Mouse (Mus musculus) stomach, embryonic 16.5 days (tissue): ENCODE results near the gene Abcb9. TPM values are rescaled to one million over a fixed set of nuclear protein-coding genes. Genes with fewer than 3 reads are reported as not detected.

ENCODE experiments used
- ATAC-seq: fragments of 200-750 bp; cut with Nextera tagmentation; 2 replicates; pipeline ENCODE4 v1.8.0; 2017; ENCODE audit warnings: moderate number of reproducible peaks, moderate TSS enrichment; ENCODE audit not compliant: insufficient read depth, low FRiP score
- H3K27ac ChIP-seq: fragments of 300-500 bp; sonication (generic); 2 replicates; pipeline ENCODE4 v1.5.1; 2014; ENCODE audit warnings: low read length
- H3K27me3 ChIP-seq: fragments of 300-500 bp; sonication (generic); 2 replicates; pipeline ENCODE4 v1.6.1; 2014; ENCODE audit warnings: low read length, control low read depth, mixed read lengths; ENCODE audit not compliant: control insufficient read depth, insufficient read depth
- H3K36me3 ChIP-seq: fragments of 300-500 bp; sonication (generic); 2 replicates; pipeline ENCODE4 v1.6.1; 2014; ENCODE audit warnings: low read length; ENCODE audit not compliant: control insufficient read depth, insufficient read depth
- H3K4me1 ChIP-seq: fragments of 300-500 bp; sonication (generic); 2 replicates; pipeline ENCODE4 v1.6.1; 2014; ENCODE audit warnings: low read length, control low read depth, mixed read lengths; ENCODE audit not compliant: control insufficient read depth, insufficient read depth
- H3K4me2 ChIP-seq: fragments of 300-500 bp; sonication (generic); 2 replicates; pipeline ENCODE4 v1.6.1; 2014; ENCODE audit warnings: low read depth, low read length, mixed read lengths
- H3K4me3 ChIP-seq: fragments of 300-500 bp; sonication (generic); replicated peaks from 2 replicates; pipeline ENCODE4 v1.5.1; 2014; ENCODE audit warnings: mild to moderate bottlenecking, low read length
- H3K9ac ChIP-seq: fragments of 300-500 bp; sonication (generic); 2 replicates; pipeline ENCODE4 v1.6.1; 2014; ENCODE audit warnings: low read length
- H3K9me3 ChIP-seq: fragments of 300-500 bp; sonication (generic); replicated peaks from 2 replicates; pipeline ENCODE4 v1.6.1; 2016; ENCODE audit warnings: low read length, control low read depth; ENCODE audit not compliant: control insufficient read depth
- WGBS: fragments of 180-500 bp; shearing (Covaris S2); extraction: QIAGEN DNeasy Blood & Tissue Kit; methylation state at CpG from one replicate; pipeline ENCODE4 v1.1.7; 2014; 5-methylcytosine and 5-hydroxymethylcytosine counted together
- polyA plus RNA-seq: library from polyadenylated mRNA; unstranded; fragments of >200 nt; fragmentation: Nextera tagmentation; extraction: Ambion mirVana; gene quantifications from 2 replicates; pipeline ENCODE4 v1.2.1, GENCODE M21; 2015

Abcb9 gene
- polyA plus RNA-seq, 1 experiment from 2014 or later = 3.2 TPM

DNA sequence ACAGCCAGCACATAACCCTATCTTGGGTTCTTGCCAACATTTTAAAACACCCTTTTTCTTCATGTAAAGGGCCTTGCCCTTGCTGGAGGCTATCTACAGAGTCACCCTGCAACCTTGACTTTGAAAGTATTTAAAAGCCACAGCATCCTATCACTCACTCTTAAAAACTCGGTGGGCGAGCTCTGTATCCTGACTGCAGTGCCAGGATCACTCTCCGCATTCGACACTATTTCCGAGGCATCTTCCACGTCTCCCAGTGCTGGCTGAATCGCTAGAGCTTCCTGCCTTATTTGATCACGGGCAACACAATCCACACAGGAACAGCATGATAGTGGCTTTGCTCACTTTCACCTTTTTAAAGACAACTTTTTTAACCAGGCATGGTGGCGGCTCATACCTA lies 77.7 kb downstream of the Abcb9 start:
- Histone ChIP-seq H3K36me3 (no peaks in the 10 kb centered on the region; the same call in 1 of the 2 replicates), H3K9me3 (no peaks in the 10 kb centered on the region), H3K4me3 (no peak overlapping the region), H3K9ac (no peak overlapping the region), H3K4me2 (no peak overlapping the region), H3K4me1 (peaks cover 55% of the 10 kb centered on the region), H3K27ac (no peak overlapping the region), H3K27me3 (no peaks in the 10 kb centered on the region)
- WGBS = 72% methylated on average over 9 of the region's 9 CpGs
- ATAC-seq = no peak

- Histone ChIP-seq H3K9me3 (no peaks in the 10 kb centered on the region), H3K27me3 (no peaks in the 10 kb centered on the region), H3K4me3 (no peak overlapping the region), H3K27ac (0 out of 2 replicates have a peak overlapping the region, but pooled peaks have one; percentile 2), H3K9ac (no peak overlapping the region), H3K4me2 (no peak overlapping the region), H3K36me3 (no peaks in the 10 kb centered on the region), H3K4me1 (peaks cover 71% of the 10 kb centered on the region)
- peak; percentile 34; the same call in 1 of the 2 replicates for ATAC-seq
- 66% methylated on average over 7 of the region's 7 CpGs for WGBS
Observed at GRCm38 (mm10) chr5:124016291-124016821, 79.2 kb downstream of the Abcb9 start.

- Histone ChIP-seq H3K27me3 (no peaks in the 10 kb centered on the region), H3K4me2 (no peak overlapping the region), H3K36me3 (no peaks in the 10 kb centered on the region), H3K4me3 (no peak overlapping the region), H3K9me3 (no peaks in the 10 kb centered on the region), H3K4me1 (peaks cover 77% of the 10 kb centered on the region), H3K9ac (no peak overlapping the region), H3K27ac (no peak overlapping the region)
- ATAC-seq = no peak
- WGBS = 54% methylated on average over 2 of the region's 2 CpGs
Observed at GRCm38 (mm10) chr5:124015727-124016126, 79.9 kb downstream of the Abcb9 start.

- peak overlapping the region; percentile 69 for H3K27ac ChIP-seq
- peaks cover 82% of the 10 kb centered on the region for H3K4me1 ChIP-seq
- 0 out of 2 replicates have a peak overlapping the region, but pooled peaks have one; percentile 2 for H3K4me3 ChIP-seq
- peak overlapping the region; percentile 19; the same call in 1 of the 2 replicates for H3K4me2 ChIP-seq
- ATAC-seq = no peak
- no peaks in the 10 kb centered on the region for H3K9me3 ChIP-seq
- H3K27me3 ChIP-seq = no peaks in the 10 kb centered on the region
- H3K9ac ChIP-seq = peak overlapping the region; percentile 46
- WGBS = 38% methylated on average over 11 of the region's 11 CpGs
- H3K36me3 ChIP-seq = peaks cover 4% of the 10 kb centered on the region; the same call in 1 of the 2 replicates
Observed at GRCm38 (mm10) chr5:124014791-124015251, 80.8 kb downstream of the Abcb9 start.

- Histone ChIP-seq H3K9me3 (no peaks in the 10 kb centered on the region), H3K36me3 (peaks cover 5% of the 10 kb centered on the region), H3K4me2 (no peak overlapping the region), H3K27me3 (no peaks in the 10 kb centered on the region), H3K4me3 (no peak overlapping the region), H3K9ac (no peak overlapping the region), H3K27ac (no peak overlapping the region), H3K4me1 (peaks cover 78% of the 10 kb centered on the region)
- ATAC-seq = no peak
- 82% methylated on average over 3 of the region's 3 CpGs for WGBS
Observed at GRCm38 (mm10) chr5:124014180-124014579, 81.4 kb downstream of the Abcb9 start.

DNA sequence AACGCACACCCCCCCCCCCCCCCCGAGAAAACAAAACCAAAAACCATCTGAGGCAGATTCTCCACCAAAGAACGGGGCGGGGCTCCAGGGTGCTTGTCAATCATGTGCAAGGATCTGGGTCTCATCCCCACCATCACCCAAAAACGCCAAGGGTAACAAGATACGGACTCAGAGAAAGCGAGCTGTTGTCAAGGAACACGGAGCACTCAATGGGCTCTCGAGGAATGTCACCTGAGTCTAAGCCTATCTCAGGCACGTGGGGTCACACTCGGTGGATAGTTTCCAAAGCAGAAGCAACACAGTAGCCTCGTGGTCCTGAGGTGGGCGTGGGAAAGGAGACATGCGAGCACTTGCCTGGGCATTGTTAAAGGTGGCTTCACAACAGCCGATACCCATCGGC lies 81.9 kb downstream of the Abcb9 start:
- 81% methylated on average over 16 of the region's 16 CpGs for WGBS
- ATAC-seq = no peak
- Histone ChIP-seq H3K4me2 (no peak overlapping the region), H3K4me1 (peaks cover 73% of the 10 kb centered on the region), H3K36me3 (peaks cover 9% of the 10 kb centered on the region), H3K9me3 (no peaks in the 10 kb centered on the region), H3K9ac (no peak overlapping the region), H3K4me3 (no peak overlapping the region), H3K27me3 (no peaks in the 10 kb centered on the region), H3K27ac (no peak overlapping the region)

- H3K9ac ChIP-seq = 0 out of 2 replicates have a peak overlapping the region, but pooled peaks have one; percentile 38
- H3K27ac ChIP-seq = peak overlapping the region; percentile 90; the same call in 1 of the 2 replicates
- no peaks in the 10 kb centered on the region for H3K27me3 ChIP-seq
- peaks cover 9% of the 10 kb centered on the region for H3K36me3 ChIP-seq
- no peak overlapping the region for H3K4me2 ChIP-seq
- no peak for ATAC-seq
- no peak overlapping the region for H3K4me3 ChIP-seq
- WGBS = 71% methylated on average over 10 of the region's 10 CpGs
- H3K9me3 ChIP-seq = no peaks in the 10 kb centered on the region
- H3K4me1 ChIP-seq = peaks cover 67% of the 10 kb centered on the region
Observed at GRCm38 (mm10) chr5:124012885-124013284, 82.7 kb downstream of the Abcb9 start.

DNA sequence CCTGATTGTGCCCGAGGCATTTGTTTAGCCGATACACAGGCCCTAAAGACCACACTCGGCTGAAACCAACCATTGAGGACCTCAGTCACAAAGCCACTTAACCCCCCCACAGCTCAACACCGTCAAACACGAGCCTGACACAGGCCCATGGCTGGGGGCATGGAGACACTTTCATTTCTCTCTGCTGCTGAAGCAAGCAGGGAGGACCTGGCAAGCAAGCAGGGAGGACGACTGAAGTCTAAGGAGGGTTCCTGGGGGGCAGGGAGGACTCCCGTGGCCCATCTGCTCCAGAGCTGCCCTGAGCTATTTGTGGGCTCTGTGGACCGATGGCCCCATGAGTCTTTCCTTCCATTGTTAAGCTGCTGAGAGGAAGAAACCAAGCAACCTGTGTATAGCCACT lies 83.7 kb downstream of the Abcb9 start:
- no peaks in the 10 kb centered on the region for H3K27me3 ChIP-seq
- no peak for ATAC-seq
- H3K9ac ChIP-seq = peak overlapping the region; percentile 62
- H3K27ac ChIP-seq = peak overlapping the region; percentile 90
- peaks cover 58% of the 10 kb centered on the region for H3K4me1 ChIP-seq
- H3K4me3 ChIP-seq = no peak overlapping the region
- peak overlapping the region; percentile 43 for H3K4me2 ChIP-seq
- WGBS = 38% methylated on average over 8 of the region's 8 CpGs
- no peaks in the 10 kb centered on the region for H3K9me3 ChIP-seq
- H3K36me3 ChIP-seq = peaks cover 14% of the 10 kb centered on the region
